Mouse (Mus musculus) c-Kit-negative CD71-positive TER-119-positive erythroid progenitor cells, embryonic 14.5 days (primary cell): ENCODE measurements at regions not wholly inside any gene's neighbourhood (a gene's known extent, or its start where the extent isn't known, plus 50 kb on each side); places are given as distances from the start of the nearest gene placed in this dataset.
"Not testable (repeated sequence)": the region's sequence is repeated elsewhere in the genome, so short reads cannot be mapped to it uniquely, and the experiment has no call there.

Experiments used
- DNase-seq: peaks from one replicate; pipeline ENCODE4 v3.0.0-alpha.2; 2013; ENCODE audit warnings: low read depth, low spot score

DNA sequence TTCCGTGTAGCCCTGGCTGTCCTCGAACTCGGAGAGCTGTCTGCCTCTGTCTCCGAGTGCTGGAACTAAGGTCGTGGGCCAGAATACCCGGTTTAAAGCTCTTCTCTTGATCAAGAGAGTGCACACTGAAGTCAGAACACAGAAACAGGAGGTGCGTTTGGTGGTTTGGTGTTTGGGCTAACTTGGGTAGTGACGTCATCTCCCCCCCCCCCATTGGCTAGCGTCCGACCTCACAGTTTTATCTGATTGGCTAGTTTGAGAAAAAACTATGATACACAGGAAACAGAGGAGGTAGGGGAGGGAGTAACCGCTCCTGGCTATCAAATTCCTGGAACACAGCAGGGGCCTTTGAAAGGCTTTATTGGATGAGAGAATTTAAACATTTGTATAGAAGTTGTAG is 60.2 kb upstream of the Pim1 start:
- DNase-seq = no peak

DNA sequence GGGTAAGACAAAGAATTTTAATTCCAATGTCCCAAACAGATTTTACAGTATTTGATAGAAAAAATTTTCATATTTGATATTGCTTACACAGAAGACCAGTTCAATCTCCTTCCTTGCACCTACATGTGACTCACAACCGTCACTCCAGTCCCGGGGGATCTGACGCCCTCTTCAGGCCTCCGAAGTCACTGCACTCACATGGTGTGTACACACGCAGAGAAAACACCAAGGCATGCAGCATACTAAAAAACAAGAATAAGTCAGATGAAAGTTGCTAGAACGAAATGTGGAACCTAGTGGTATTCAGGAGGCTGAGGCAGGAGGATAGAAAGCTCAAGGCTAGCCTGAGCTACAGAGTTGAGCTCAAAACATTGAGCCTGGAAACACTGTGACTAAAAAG is 59.7 kb upstream of the Pim1 start:
- no peak for DNase-seq

DNA sequence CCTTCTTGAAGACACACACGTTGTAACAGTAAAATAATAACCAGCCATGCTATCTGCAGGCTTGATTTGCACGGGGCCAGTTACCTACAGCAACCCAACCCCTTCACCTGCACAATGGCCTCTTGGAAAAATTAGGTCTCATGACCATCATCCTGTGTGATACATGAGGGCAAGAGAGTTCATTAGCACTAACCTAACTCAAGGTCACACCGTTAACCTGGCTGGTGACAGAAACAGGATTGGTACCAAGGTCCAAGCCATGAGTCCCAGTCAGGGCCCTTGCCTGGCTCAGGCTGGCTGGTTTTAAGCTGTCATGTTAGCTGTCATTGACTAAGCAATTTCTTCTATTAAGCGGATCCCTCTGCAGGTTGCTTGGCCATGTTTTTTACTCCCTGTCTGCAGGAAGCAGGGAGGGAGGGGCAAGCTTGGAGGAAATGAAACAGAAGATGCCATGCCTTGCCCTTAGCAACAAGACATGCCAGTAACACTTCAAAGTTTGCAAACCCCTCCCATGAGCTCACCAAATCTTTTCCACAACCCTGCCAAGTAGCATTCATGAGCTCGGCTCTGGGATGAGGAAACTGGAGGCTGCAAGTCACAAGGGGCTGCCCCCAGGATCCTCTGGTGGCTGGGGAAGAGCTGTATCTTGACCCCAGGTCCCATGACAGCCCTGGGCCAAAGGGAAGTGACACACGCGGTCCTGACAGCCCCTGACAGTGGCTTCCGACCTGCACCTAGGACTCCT is 58.8 kb upstream of the Pim1 start:
- no peak for DNase-seq

DNA sequence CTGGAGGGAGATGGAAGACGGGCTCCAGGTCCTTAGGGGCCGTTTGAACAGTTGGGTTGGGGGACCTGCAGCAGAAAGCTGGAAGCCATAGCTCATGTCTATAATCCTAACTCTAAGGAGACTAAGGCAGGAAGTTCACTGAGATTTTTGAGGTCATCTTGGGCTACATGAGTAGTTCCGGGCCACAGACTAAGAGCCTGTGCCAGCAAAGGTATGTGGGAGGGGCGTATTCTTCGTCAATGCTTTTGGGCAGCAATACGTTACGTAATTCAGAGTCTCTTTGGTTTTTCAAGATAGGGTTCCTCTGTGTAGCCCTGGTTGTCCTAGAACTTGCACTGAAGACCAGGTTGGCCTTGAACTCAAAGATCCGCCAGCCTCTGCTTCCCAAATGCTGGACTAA is 57.9 kb upstream of the Pim1 start:
- no peak for DNase-seq

DNA sequence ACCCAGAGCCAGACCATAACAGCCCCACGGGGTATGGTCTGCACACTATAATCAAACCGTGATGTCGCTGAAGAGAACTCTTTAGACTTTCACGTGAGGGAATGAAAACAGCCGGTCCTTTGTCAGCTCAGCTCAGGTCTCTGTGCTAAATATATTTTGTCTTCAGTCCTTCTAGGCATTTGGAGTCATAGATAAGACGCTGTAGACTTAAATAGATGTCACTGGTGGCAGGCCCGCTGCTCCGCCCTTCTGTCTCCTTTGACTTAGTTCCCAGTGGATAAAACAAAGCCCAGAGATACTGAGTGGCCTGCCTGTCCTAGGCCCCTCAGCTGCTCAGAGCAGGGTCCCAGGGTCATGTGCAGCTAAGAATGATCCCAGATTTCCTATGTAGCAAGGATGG is 57.2 kb upstream of the Pim1 start:
- DNase-seq = peak; percentile 57

DNA sequence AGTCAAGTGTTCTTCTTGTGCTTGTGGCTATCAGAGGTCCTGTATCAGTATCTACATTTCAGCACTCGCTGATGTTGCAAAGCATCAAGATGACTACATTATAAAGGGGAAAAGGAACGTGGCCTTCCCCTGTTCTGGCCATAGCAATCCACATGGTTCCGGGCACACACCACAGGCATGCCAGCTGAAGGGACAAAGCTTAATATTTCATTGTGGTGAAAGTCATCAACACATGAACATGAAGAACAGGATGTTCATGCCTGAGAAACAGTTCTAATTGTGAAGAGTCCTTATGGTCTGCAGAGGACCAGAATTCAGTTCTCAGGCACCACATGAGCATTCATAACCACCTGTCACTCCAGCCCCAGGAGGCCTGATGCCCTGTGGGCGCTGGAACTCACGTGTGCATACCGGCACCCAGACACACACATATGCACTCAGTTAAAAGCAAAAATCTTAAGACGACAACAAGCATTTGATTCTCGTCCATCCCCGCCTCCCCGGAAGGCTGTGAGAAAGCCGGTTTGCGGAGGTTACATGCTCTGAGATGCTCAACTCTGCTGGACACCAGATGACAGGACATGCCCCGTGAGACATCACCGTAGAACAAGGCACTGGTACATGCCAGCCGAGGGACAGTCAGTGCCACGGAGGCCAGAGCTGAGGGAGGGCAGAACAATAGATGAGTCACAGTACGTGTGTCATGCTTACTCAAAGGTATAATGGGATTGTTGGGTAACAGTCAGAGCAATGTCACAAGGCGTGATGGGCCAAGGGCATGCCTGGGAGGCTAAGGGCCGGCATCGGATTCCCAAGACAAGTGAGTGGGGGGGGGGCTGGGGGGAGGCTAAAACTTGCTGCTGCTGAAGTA is 56.2 kb upstream of the Pim1 start:
- DNase-seq = no peak

DNA sequence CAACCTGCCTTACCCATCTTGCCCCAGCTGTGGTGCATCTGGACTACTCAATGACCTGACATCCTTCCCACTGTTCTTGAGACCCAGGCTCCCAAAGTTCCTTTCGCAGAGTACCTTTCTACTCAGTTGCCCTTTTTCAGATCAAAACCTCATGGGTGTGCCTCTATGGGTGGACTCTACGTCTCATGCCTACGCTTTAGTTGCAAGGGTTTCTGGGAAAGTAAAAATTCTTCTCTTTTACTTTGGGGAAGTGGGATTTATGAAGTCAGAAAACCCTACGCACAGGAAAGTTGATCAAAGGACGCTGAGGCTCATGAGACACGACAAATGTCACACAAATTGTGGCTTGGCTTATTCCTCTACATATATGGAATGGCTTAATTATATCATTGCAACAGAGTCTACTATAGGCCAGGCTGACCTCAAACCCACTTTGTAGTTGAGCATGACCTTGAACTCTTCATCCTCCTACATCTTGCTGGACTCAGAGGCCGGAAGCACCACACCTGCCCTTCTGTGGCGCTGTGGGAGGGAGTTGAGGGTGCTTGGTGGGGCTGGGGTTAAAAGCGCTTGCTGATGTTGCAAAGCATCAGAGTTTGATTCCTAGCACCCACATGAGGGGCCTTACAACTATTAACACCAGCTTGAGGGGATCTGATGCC is 55.1 kb upstream of the Pim1 start:
- DNase-seq = no peak

DNA sequence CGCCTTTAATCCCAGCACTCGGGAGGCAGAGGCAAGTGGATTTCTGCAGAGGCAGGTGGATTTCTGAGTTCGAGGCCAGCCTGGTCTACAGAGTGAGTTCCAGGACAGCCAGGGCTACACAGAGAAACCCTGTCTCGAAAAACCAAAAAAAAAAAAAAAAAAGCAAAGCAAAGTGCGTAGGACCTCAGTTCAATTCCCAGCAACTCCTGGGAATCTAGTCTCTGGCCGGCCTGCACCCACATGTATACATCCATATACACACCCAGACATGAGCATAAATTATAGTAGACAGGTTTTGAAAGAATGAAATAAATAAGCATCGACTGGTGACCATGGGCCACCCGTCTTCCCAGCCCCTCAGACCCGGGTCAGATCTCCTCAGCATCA is 54.1 kb upstream of the Pim1 start:
- not testable (repeated sequence) for DNase-seq

DNA sequence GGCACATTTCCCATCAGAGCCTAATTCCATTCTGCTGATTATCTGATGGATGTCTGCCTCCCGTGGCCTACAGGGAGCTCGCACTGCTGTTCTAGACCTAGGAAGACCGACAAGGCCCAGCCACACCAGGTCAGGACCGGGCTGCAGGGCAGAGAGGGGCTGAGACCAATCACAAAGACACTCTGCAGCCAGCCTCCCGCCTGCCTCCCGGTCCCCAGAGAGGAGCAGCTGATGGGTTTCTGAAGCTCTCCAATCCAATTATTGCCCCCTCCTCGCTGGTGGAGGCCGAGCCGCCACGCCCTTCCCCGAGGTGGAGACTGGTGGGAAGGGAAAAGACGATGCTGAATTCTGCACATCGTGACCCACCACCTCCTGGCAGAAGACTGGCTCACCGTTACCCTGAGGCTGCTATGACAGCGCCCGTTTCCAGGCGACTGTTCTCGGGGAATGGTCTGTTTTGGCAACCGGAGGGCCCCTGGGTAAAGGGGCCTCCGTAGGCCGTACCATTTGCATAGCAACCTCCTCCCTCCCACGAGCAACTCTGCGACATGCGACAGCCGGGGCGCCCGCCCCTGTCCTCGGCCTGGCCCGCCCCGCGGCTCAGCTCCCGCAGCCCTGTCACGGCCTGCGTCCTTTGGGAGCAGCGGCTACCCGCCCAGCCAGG is 53.5 kb upstream of the Pim1 start:
- peak; percentile 74 for DNase-seq

DNA sequence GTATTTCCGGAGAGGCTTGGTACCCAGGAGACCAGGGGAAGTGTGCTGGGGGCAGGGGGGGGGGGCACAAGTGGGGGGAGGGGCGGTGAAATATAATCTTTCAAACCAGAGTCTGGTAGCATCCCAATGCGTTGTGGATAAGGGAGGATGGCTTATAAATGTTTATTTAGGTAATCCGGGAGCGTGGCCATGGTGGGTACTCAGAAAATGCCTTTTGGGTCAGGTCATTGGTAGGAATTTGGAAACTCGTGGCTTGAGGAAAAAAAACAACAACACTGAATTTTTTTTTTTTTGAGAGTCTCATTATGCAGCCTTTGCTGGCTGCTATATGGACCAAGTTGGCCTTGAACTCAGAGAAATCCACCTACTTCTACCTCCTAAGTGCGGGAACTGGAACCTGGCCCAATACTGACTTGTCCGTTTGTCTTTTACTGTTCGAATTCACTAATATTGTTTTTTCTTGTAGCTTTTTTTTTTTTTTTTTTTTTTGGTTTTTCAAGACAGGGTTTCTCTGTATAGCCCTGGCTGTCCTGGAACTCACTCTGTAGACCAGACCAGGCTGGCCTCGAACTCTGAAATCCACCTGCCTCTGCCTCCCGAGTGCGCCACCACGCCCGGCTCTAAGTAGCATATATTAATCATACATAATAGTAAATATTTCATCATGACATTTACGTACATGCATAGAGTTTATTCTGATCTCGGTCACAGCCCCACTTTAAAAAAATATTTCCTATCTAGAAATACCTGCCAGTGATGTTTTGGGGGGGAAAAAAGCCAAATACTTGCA is 52.8 kb upstream of the Pim1 start:
- no peak for DNase-seq

DNA sequence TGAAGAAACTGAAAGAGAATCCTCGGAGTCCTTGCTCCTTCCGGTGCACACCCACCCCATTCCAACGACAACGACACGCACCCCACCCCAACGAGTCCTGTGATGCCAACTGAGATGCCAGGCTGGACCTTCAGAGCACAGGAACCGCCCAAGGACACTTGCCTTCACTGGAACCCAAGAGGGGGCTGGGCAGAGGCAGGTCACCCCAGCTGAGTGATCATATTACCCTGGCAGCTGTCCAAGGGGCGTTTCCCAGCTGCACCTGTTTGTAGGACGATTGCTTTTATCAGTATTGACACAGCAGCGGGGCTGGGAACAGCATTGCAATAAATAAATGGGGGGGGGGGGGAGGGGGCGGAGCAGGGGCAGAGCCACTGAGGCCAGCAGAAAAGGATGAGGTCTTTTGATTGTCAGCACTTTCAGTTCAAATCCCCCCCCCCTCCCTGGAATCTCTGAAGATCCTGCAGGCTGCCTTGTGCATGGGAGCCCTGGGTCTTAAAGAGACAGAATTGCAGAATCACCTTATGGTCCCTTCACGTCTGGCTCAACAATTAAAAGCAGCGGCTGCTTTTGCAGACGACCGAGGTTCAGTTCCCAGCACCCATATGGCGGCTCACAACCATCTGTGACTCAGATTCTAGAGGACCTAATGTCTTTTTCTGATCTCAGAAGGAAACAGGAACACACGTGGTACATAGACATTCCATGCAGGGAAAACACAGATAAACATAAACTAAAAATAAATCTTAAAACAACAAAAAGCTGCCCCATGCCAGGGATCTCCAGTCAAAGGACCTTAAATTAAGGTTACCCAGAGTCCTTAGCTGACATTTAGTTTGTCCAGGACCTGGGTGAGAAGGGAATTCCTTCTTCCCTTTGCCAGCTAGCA is 52.0 kb upstream of the Pim1 start:
- peak; percentile 97 for DNase-seq

DNA sequence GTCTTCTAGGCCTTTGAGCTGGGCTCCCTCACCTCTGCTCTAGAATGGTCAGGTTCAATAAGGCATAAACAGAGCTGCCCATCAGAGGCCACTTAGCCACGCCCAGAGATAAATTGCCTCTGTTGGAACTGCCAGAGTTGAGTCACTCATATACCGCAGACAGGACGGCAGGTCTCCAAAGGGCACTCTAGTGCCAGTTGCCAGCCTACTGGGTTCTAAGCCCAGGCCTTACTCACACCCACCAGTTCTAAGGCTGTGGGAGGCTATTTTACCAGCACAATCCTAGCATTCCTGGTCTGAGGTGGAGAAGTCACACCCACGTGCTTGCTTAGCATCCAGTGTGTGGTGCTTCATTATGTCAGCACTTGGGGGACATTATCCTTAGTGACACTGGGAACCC is 50.6 kb upstream of the Pim1 start:
- peak; percentile 72 for DNase-seq

DNA sequence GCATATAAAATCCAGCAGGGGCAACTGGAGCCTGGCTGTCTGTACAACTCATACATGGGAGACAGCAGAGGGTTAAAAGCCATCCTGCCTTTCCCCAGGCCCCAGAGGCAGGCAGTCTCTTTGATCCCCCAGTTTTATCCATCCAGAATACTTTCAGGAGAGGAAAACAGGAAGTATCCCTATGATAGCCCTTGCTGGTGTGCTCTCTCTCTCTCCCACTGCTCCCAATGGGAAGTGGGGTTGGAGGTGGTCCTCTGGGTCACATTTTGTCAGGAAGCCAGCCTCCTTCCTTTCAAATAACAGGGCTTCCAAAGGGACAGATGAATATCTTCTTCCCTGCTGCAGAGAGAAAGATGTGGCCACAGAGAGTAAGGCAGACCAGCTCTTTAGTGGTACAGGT is 50.1 kb upstream of the Pim1 start:
- no peak for DNase-seq
